Mouse (Mus musculus) MEL (cell line): ENCODE data around the gene 1700021F05Rik. TPM values are rescaled to one million over a fixed set of nuclear protein-coding genes. Genes with fewer than 3 reads are reported as not detected.

Experiments
- DNase-seq: peaks from one replicate; pipeline ENCODE4 v3.0.0; 2011; ENCODE audit warnings: low read depth, low spot score
- H3K27ac ChIP-seq: 2 replicates; pipeline ENCODE4 v1.5.1; 2012; ENCODE audit warnings: low read depth, mild to moderate bottlenecking, control low read depth, low read length, moderate library complexity; ENCODE audit not compliant: control insufficient read depth
- H3K27me3 ChIP-seq, 2 experiments: fragments of 150-350 bp in 1 of 2; sonication (generic) in 1 of 2; 2 replicates each; pipeline ENCODE4 v1.6.1; 2012; ENCODE audit warnings: low read length in 2 of 2, mild to moderate bottlenecking in 2 of 2, improper control_type of control experiment in 1 of 2, moderate library complexity in 1 of 2; ENCODE audit not compliant: insufficient read depth in 2 of 2, control insufficient read depth in 1 of 2
- H3K36me3 ChIP-seq, 2 experiments: 2 replicates each; pipeline ENCODE4 v1.6.1; 2012 to 2014; ENCODE audit warnings: low read length in 2 of 2, improper control_type of control experiment in 1 of 2, inconsistent platforms in 1 of 2, mild to moderate bottlenecking in 1 of 2; ENCODE audit not compliant: insufficient read depth in 2 of 2, control insufficient read depth in 1 of 2
- H3K4me1 ChIP-seq, 2 experiments: fragments of 150-350 bp in 1 of 2; sonication (generic) in 1 of 2; 2 replicates each; pipeline ENCODE4 v1.6.1; 2012; ENCODE audit warnings: low read length in 2 of 2, improper control_type of control experiment in 1 of 2, mild to moderate bottlenecking in 1 of 2; ENCODE audit not compliant: insufficient read depth in 2 of 2, control insufficient read depth in 1 of 2
- H3K4me3 ChIP-seq, 2 experiments: fragments of 150-350 bp in 1 of 2; sonication (generic) in 1 of 2; 2 replicates each; pipeline ENCODE4 v1.5.1; 2012; ENCODE audit warnings: low read depth in 2 of 2, low read length in 2 of 2, mild to moderate bottlenecking in 2 of 2, moderate library complexity in 2 of 2, control low read depth in 1 of 2, improper control_type of control experiment in 1 of 2; ENCODE audit not compliant: control insufficient read depth in 1 of 2, insufficient read depth in 1 of 2
- H3K79me2 ChIP-seq: 2 replicates; pipeline ENCODE4 v1.6.1; 2012; ENCODE audit warnings: mild to moderate bottlenecking, low read length, moderate library complexity; ENCODE audit not compliant: control insufficient read depth, poor library complexity, insufficient read depth
- H3K9ac ChIP-seq: 2 replicates; pipeline ENCODE4 v1.6.1; 2012; ENCODE audit warnings: low read depth, mild to moderate bottlenecking, control low read depth, low read length, moderate library complexity; ENCODE audit not compliant: control insufficient read depth, poor library complexity, severe bottlenecking
- H3K9me3 ChIP-seq: fragments of 150-350 bp; sonication (generic); replicated peaks from 2 replicates; pipeline ENCODE4 v1.6.1; 2012; ENCODE audit warnings: mild to moderate bottlenecking, low read length, improper control_type of control experiment, moderate library complexity; ENCODE audit not compliant: insufficient read depth
- BHLHE40 ChIP-seq: IDR thresholded peaks from 2 replicates; pipeline ENCODE4 v1.6.1; 2012; ENCODE audit warnings: low read depth, mild to moderate bottlenecking, inconsistent platforms, low read length, improper control_type of control experiment, borderline replicate concordance
- CHD1 ChIP-seq: IDR thresholded peaks from 2 replicates; pipeline ENCODE4 v1.6.1; 2012; ENCODE audit warnings: low read depth, mild to moderate bottlenecking, inconsistent platforms, low read length, improper control_type of control experiment
- CHD2 ChIP-seq: IDR thresholded peaks from 2 replicates; pipeline ENCODE4 v1.6.1; 2011; ENCODE audit warnings: low read length, improper control_type of control experiment
- CTCF ChIP-seq, 3 experiments: IDR thresholded peaks in 2 of 3; conservative IDR thresholded peaks in 1 of 3; 2 replicates each; pipeline ENCODE4 v1.5.1; 2011 to 2012; ENCODE audit warnings: low read length in 3 of 3, low read depth in 2 of 3, mild to moderate bottlenecking in 2 of 3, improper control_type of control experiment in 1 of 3, inconsistent platforms in 1 of 3, mixed read lengths in 1 of 3, moderate library complexity in 1 of 3; ENCODE audit not compliant: control insufficient read depth in 1 of 3, insufficient read depth in 1 of 3, poor library complexity in 1 of 3, severe bottlenecking in 1 of 3
- E2F4 ChIP-seq: IDR thresholded peaks from 2 replicates; pipeline ENCODE4 v1.6.1; 2011; ENCODE audit warnings: low read depth, low read length, improper control_type of control experiment, borderline replicate concordance
- ELF1 ChIP-seq: IDR thresholded peaks from 2 replicates; pipeline ENCODE4 v1.6.1; 2014; ENCODE audit warnings: low read depth, mild to moderate bottlenecking, inconsistent platforms, low read length, improper control_type of control experiment, moderate library complexity
- EP300 ChIP-seq, 2 experiments: IDR thresholded peaks; 2 replicates each; pipeline ENCODE4 v1.6.1; 2011; ENCODE audit warnings: improper control_type of control experiment in 2 of 2, low read length in 2 of 2, low read depth in 1 of 2, mild to moderate bottlenecking in 1 of 2
- GABPA ChIP-seq: IDR thresholded peaks from 2 replicates; pipeline ENCODE4 v1.6.1; 2012; ENCODE audit warnings: low read depth, mild to moderate bottlenecking, inconsistent platforms, low read length, improper control_type of control experiment, moderate library complexity
- GATA1 ChIP-seq: IDR thresholded peaks from 2 replicates; pipeline ENCODE4 v1.6.1; 2011; ENCODE audit warnings: low read depth, low read length, improper control_type of control experiment
- HCFC1 ChIP-seq: IDR thresholded peaks from 2 replicates; pipeline ENCODE4 v1.6.1; 2012; ENCODE audit warnings: low read depth, mild to moderate bottlenecking, inconsistent platforms, low read length, improper control_type of control experiment, moderate library complexity
- JUND ChIP-seq: IDR thresholded peaks from 2 replicates; pipeline ENCODE4 v1.6.1; 2011; ENCODE audit warnings: low read depth, mild to moderate bottlenecking, improper control_type of control experiment, low read length
- KAT2A ChIP-seq: conservative IDR thresholded peaks from 2 replicates; pipeline ENCODE4 v1.6.1; 2012; ENCODE audit warnings: low read depth, low read length, improper control_type of control experiment, inconsistent platforms
- MAFK ChIP-seq: IDR thresholded peaks from 2 replicates; pipeline ENCODE4 v1.6.1; 2011; ENCODE audit warnings: low read depth, mild to moderate bottlenecking, low read length, improper control_type of control experiment, borderline replicate concordance
- MAX ChIP-seq: IDR thresholded peaks from 2 replicates; pipeline ENCODE4 v1.6.1; 2011; ENCODE audit warnings: low read length, improper control_type of control experiment
- MAZ ChIP-seq: IDR thresholded peaks from 2 replicates; pipeline ENCODE4 v1.6.1; 2012; ENCODE audit warnings: low read depth, mild to moderate bottlenecking, inconsistent platforms, low read length, improper control_type of control experiment
- MEF2A ChIP-seq: IDR thresholded peaks from 2 replicates; pipeline ENCODE4 v1.6.1; 2014; ENCODE audit warnings: low read depth, mild to moderate bottlenecking, inconsistent platforms, low read length, improper control_type of control experiment; ENCODE audit not compliant: poor library complexity, insufficient replicate concordance, severe bottlenecking; ENCODE audit errors: extremely low read depth
- MXI1 ChIP-seq: IDR thresholded peaks from 2 replicates; pipeline ENCODE4 v1.6.1; 2011; ENCODE audit warnings: mild to moderate bottlenecking, low read depth, low read length, improper control_type of control experiment
- MYB ChIP-seq: IDR thresholded peaks from 2 replicates; pipeline ENCODE4 v1.6.1; 2011; ENCODE audit warnings: mild to moderate bottlenecking, low read depth, low read length, improper control_type of control experiment
- MYC ChIP-seq: IDR thresholded peaks from 2 replicates; pipeline ENCODE4 v1.6.1; 2011; ENCODE audit warnings: low read depth, mild to moderate bottlenecking, low read length, improper control_type of control experiment, moderate library complexity
- NELFE ChIP-seq: IDR thresholded peaks from 2 replicates; pipeline ENCODE4 v1.6.1; 2011; ENCODE audit warnings: low read depth, low read length, improper control_type of control experiment
- NRF1 ChIP-seq: IDR thresholded peaks from 2 replicates; pipeline ENCODE4 v1.6.1; 2014; ENCODE audit warnings: low read depth, mild to moderate bottlenecking, inconsistent platforms, low read length, improper control_type of control experiment, moderate library complexity; ENCODE audit not compliant: poor library complexity, insufficient read depth, severe bottlenecking
- POLR2A ChIP-seq, 2 experiments: IDR thresholded peaks; 2 replicates each; pipeline ENCODE4 v1.6.1; 2011 to 2012; ENCODE audit warnings: low read length in 2 of 2, mild to moderate bottlenecking in 2 of 2, control low read depth in 1 of 2, improper control_type of control experiment in 1 of 2, low read depth in 1 of 2, moderate library complexity in 1 of 2; ENCODE audit not compliant: control insufficient read depth in 1 of 2, insufficient read depth in 1 of 2, poor library complexity in 1 of 2
- POLR2AphosphoS5 ChIP-seq: IDR thresholded peaks from 2 replicates; pipeline ENCODE4 v1.6.1; 2012; ENCODE audit warnings: low read depth, borderline replicate concordance, mild to moderate bottlenecking, inconsistent platforms, low read length, moderate library complexity, mixed read lengths
- RAD21 ChIP-seq: IDR thresholded peaks from 2 replicates; pipeline ENCODE4 v1.6.1; 2011; ENCODE audit warnings: mild to moderate bottlenecking, low read depth, low read length, improper control_type of control experiment
- RCOR1 ChIP-seq: IDR thresholded peaks from 2 replicates; pipeline ENCODE4 v1.6.1; 2012; ENCODE audit warnings: low read depth, mild to moderate bottlenecking, inconsistent platforms, low read length, improper control_type of control experiment
- SMC3 ChIP-seq: IDR thresholded peaks from 2 replicates; pipeline ENCODE4 v1.6.1; 2011; ENCODE audit warnings: low read depth, low read length, improper control_type of control experiment
- TAL1 ChIP-seq: IDR thresholded peaks from 2 replicates; pipeline ENCODE4 v1.6.1; 2012; ENCODE audit warnings: mild to moderate bottlenecking, inconsistent platforms, low read length, moderate library complexity, mixed read lengths
- TBP ChIP-seq: IDR thresholded peaks from 2 replicates; pipeline ENCODE4 v1.8.0; 2011; ENCODE audit warnings: low read depth, low read length, improper control_type of control experiment
- TCF12 ChIP-seq: IDR thresholded peaks from 2 replicates; pipeline ENCODE4 v1.6.1; 2014; ENCODE audit warnings: low read depth, mild to moderate bottlenecking, inconsistent platforms, low read length, improper control_type of control experiment, moderate library complexity
- UBTF ChIP-seq: IDR thresholded peaks from 2 replicates; pipeline ENCODE4 v1.6.1; 2012; ENCODE audit warnings: low read depth, mild to moderate bottlenecking, inconsistent platforms, low read length, improper control_type of control experiment, moderate library complexity, borderline replicate concordance; ENCODE audit not compliant: insufficient read depth
- USF1 ChIP-seq: IDR thresholded peaks from 2 replicates; pipeline ENCODE4 v1.6.1; 2014; ENCODE audit warnings: low read depth, mild to moderate bottlenecking, inconsistent platforms, low read length, improper control_type of control experiment, moderate library complexity
- USF2 ChIP-seq, 2 experiments: IDR thresholded peaks; 2 replicates each; pipeline ENCODE4 v1.6.1; 2011 to 2012; ENCODE audit warnings: improper control_type of control experiment in 2 of 2, low read length in 2 of 2, borderline replicate concordance in 1 of 2, inconsistent platforms in 1 of 2, low read depth in 1 of 2, mild to moderate bottlenecking in 1 of 2; ENCODE audit not compliant: insufficient read depth in 1 of 2
- ZKSCAN1 ChIP-seq: IDR thresholded peaks from 2 replicates; pipeline ENCODE4 v1.6.1; 2012; ENCODE audit warnings: low read depth, mild to moderate bottlenecking, inconsistent platforms, low read length, improper control_type of control experiment, moderate library complexity
- ZMIZ1 ChIP-seq: IDR thresholded peaks from 2 replicates; pipeline ENCODE4 v1.6.1; 2012; ENCODE audit warnings: low read depth, mild to moderate bottlenecking, inconsistent platforms, low read length, improper control_type of control experiment, moderate library complexity
- ZNF384 ChIP-seq: IDR thresholded peaks from 2 replicates; pipeline ENCODE4 v1.6.1; 2012; ENCODE audit warnings: low read depth, mild to moderate bottlenecking, inconsistent platforms, low read length, improper control_type of control experiment
- polyA plus RNA-seq, 2 experiments: library from polyadenylated mRNA; stranded (reverse) in 1 of 2; unstranded in 1 of 2; fragments of >175 nt in 1 of 2; fragments of >200 nt in 1 of 2; gene quantifications; 2 replicates each; pipeline versions ENCODE4 v1.2.1 to v1.2.4; 2012; ENCODE audit warnings: low replicate concordance in 2 of 2, low read depth in 1 of 2; ENCODE audit not compliant: insufficient read length in 2 of 2, insufficient read depth in 1 of 2, missing spikeins in 1 of 2
- total RNA-seq: library from RNA; depleted of rRNA; stranded (reverse); fragments of 300-350 nt; gene quantifications from 2 replicates; pipeline ENCODE4 v1.2.3, GENCODE M21; 2012

The 1700021F05Rik gene
- total and polyA plus RNA-seq, 3 experiments, result 66.5 to 93.8 TPM; not detected in 1

- H3K27ac ChIP-seq, result peak overlapping the region; percentile 82
- H3K9ac ChIP-seq, result peak overlapping the region; percentile 89
- no peaks in the 10 kb centered on the region for H3K4me1 ChIP-seq
- peak overlapping the region; percentile 48 to 70 for H3K4me3 ChIP-seq
- H3K27me3 ChIP-seq, result no peaks in the 10 kb centered on the region
- no peaks in the 10 kb centered on the region for H3K9me3 ChIP-seq
- peaks cover 17% of the 10 kb centered on the region for H3K79me2 ChIP-seq
- TF ChIP-seq JUND, result no peak
- TF ChIP-seq MYB, result 0 out of 2 replicates have a peak, but pooled peaks have one; percentile 36
- peak; percentile 58 for TF ChIP-seq ZNF384
- peak; percentile 27 for TF ChIP-seq RAD21
- TF ChIP-seq GABPA, result no peak
- TF ChIP-seq HCFC1, result peak; percentile 46; the same call in 1 of the 2 replicates
- TF ChIP-seq MAZ, result 0 out of 2 replicates have a peak, but pooled peaks have one; percentile 52
- no peak for TF ChIP-seq GATA1
- TF ChIP-seq ZMIZ1, result no peak
- peak; percentile 96 for TF ChIP-seq MXI1
- TF ChIP-seq TAL1, result no peak
- TF ChIP-seq UBTF, result no peak
- 0 out of 2 replicates have a peak, but pooled peaks have one; percentile 8 for TF ChIP-seq NELFE
- no peak for TF ChIP-seq BHLHE40
- no peak; the same call in 1 of the 2 replicates for TF ChIP-seq SMC3
- no peak for TF ChIP-seq MAX
- TF ChIP-seq MEF2A, result no peak
- TF ChIP-seq ZKSCAN1, result no peak
- peak in 2 of 3 experiments; percentile 26 to 38; a peak in 3 of 6 replicates for TF ChIP-seq CTCF (IDR thresholded peaks at IDR 0.05 in 2 of 3, conservative IDR thresholded peaks at IDR 0.05 in 1 of 3; ENCODE audit: control insufficient read depth in 1 of 3, insufficient read depth in 1 of 3, low read depth in 2 of 3, low read length in 3 of 3, poor library complexity in 1 of 3, severe bottlenecking in 1 of 3)
- TF ChIP-seq CHD1, result no peak; the same call in 1 of the 2 replicates
- no peak for TF ChIP-seq ELF1
- TF ChIP-seq NRF1, result no peak
- no peak for TF ChIP-seq POLR2AphosphoS5
- no peak for TF ChIP-seq USF1
- no peak; a peak in 1 of 4 replicates for TF ChIP-seq POLR2A (IDR thresholded peaks at IDR 0.05; ENCODE audit: control insufficient read depth in 1 of 2, insufficient read depth in 1 of 2, low read depth in 1 of 2, low read length in 2 of 2, poor library complexity in 1 of 2)
- TF ChIP-seq E2F4, result no peak
- no peak for TF ChIP-seq RCOR1
- TF ChIP-seq EP300 (IDR thresholded peaks at IDR 0.05; ENCODE audit: low read depth in 1 of 2, low read length in 2 of 2), result peak in 1 of 2 experiments; percentile 13; a peak in 1 of 4 replicates
- TF ChIP-seq KAT2A, result no peak
- TF ChIP-seq MAFK, result no peak
- no peak; the same call in 1 of the 2 replicates for TF ChIP-seq TCF12
- no peak for TF ChIP-seq USF2 (IDR thresholded peaks at IDR 0.05; ENCODE audit: borderline replicate concordance in 1 of 2, insufficient read depth in 1 of 2, low read depth in 1 of 2, low read length in 2 of 2)
- TF ChIP-seq MYC, result no peak
- TF ChIP-seq CHD2, result no peak
- peak; percentile 28; the same call in 1 of the 2 replicates for TF ChIP-seq TBP
- TF ChIP-seq, all 39 proteins: peak for 10
- peak; percentile 77 for DNase-seq
- no peaks in the 10 kb centered on the region for H3K36me3 ChIP-seq
These were observed 36.7 kb upstream of the 1700021F05Rik start for GRCm38 (mm10) chr10:43577299-43577996.
